Mouse (Mus musculus): ENCODE measurements around the gene Shisal2a.

DNA sequence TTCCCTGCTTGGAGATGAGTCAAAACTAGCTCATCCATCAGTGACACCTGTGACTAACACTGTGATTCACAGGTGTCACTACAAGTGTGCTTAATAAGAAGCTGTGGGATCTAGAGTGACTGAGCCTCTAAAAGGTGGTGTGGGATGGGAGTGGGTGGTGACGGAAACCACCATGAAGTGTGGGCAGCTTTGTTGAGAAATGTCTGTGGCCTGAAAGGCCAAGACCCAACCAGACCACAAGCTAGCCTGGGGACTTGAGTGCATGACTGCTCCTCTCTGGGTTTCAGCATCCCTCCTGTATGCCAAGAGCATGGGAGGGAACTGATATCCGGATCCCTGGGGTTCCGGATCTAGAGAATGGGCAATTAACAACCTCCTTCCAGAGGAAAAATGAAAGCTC, 11.7 kb downstream of the Shisal2a start:
- TF ChIP-seq CTCF (IDR thresholded peaks at IDR 0.05; ENCODE audit: borderline replicate concordance, insufficient read depth, low read length) (no peak), POLR2A (IDR thresholded peaks at IDR 0.05; ENCODE audit: low read depth, low read length) (no peak)
